Mouse (Mus musculus) kidney, postnatal 25 days (tissue): ENCODE results near the gene Jund.

Experiments
- DNase-seq, 2 experiments: peaks; one replicate each; pipeline ENCODE4 v3.0.0; 2021; ENCODE audit warnings: mixed read lengths in 2 of 2

Gene Jund

DNA sequence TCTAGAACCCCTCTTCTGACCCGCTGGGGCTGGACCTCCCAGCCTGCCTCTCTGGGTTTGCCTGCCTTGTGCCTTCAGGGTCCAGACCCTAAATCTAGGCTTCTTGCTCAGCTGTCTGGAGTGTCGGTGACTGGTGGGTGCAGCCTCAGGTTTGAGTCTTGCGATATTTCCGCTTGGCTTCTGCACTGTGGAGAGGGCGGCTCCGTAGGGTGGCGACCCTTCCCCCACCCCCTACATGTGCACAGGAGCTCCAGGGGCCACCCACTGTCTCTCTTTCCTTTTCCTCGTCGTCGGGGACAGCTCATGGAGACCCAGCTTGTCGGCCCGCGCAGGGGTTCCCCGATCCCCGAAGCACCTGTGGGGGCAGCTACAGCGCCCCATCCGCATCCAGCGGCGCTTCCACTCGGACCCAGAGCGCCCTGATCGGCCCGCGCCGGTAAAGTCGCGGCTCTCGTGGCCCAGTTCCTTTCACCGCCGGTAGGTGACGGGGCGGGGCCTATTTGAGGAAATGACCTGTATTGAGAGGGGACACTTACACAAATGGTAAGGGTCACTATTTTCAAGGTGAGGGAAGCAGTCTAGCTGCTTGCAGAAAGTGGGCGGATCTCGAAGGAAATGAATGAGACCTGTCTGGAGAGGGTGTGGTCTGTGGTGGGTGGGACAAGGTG lies 31.2 kb downstream of the Jund start:
- DNase-seq, result peak in 1 of 2 experiments; percentile 57

DNA sequence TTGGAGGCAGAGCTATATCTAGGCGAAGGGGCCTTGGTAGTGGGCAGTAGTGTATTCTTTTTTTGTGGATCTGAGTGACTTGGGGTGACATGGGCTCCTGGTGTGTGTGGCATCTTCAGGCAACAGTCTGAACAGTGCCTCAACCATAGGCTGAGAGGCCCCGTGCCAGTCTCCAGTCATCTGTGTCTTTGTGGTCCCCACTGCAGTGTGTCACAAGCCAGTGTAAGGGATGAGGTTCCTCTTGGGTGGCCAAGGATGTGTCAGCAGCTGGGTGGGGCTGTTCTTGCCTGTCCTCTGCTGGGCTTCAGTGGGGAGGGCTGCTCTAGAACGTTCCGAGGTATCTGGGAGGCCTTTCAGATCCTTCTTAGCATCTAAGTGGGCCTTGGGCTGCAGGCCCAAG lies 32.2 kb downstream of the Jund start:
- peak in 1 of 2 experiments; percentile 33 for DNase-seq

DNA sequence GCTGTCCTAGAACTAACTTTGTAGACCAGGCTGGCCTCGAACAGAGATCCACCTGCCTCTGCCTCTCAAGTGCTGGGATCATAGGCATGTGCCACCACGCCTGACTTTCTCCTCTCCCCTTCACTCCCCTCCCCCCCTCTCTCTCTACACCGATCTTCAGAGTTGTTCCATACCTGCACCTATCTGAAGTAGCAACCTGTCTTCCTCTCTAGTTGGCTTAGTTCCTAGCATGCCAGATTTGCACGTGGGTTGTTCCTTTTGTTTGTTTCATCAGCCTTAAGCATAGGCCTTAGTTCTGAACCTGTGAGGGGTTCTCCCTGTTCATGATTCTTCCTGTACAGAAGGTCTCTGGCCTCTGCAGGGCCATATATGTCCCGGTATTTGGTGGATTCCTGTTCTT lies 39.0 kb downstream of the Jund start:
- DNase-seq, result peak in 1 of 2 experiments; percentile 22

DNA sequence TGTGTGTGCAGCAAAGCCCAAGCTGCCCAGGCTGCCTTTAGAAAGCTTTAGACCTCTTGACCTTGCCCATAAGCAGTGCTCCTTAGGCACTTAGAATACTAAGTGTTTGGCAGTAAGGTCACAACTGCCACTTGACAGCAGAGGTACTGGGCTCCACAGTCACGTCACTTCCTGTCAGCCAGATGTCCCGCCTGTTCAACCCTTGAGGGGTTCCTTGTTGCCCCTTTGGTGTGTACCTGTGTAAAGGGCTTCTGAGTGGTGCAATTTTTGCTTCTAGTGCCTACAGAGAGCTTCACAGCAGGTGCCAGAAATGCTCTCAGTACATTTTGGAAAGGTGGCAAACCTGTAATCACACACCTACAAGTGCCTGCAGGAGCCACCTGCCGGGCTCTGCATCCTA lies 39.5 kb downstream of the Jund start:
- peak in 1 of 2 experiments; percentile 23 for DNase-seq

DNA sequence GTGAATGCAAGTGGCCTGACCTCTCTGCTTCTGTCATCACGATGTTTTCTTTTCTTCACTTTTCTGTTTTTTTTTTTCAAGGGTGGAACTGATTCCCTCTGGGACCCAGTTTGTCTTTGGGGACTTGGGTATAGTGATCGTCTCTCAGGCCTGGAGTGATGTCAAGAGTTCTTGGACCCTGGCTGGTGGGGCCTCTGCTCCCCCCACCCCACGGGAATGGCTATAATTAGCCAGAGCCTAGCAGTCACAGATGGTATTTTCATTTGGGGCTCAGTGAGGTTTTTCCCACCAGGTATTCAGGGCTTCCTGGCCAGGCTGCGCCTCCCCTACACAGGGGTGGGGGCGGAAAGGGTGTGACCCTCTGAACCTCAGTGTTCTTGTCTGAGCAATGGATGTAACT lies 42.9 kb downstream of the Jund start:
- DNase-seq, result peak in 1 of 2 experiments; percentile 22

DNA sequence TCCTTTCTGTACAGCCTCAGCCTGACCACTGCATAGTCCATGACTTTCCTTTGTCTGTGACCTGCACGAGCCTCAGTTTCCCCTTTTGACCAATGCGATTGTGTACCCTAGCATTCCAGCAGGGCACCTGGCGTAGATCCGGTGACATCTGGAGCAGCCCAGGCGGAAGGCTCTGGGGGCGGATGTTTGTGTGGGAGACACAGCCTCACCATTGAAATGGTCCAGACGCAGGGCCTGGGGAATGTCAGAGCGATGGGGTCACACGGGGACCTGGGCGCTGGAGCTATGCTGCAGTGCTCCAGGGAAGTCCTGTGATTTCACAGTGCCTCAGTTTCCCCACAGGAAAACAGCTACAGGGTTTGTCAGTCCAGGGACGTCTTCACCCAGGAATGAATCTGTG lies 43.4 kb downstream of the Jund start:
- DNase-seq, result peak in 1 of 2 experiments; percentile 35

DNA sequence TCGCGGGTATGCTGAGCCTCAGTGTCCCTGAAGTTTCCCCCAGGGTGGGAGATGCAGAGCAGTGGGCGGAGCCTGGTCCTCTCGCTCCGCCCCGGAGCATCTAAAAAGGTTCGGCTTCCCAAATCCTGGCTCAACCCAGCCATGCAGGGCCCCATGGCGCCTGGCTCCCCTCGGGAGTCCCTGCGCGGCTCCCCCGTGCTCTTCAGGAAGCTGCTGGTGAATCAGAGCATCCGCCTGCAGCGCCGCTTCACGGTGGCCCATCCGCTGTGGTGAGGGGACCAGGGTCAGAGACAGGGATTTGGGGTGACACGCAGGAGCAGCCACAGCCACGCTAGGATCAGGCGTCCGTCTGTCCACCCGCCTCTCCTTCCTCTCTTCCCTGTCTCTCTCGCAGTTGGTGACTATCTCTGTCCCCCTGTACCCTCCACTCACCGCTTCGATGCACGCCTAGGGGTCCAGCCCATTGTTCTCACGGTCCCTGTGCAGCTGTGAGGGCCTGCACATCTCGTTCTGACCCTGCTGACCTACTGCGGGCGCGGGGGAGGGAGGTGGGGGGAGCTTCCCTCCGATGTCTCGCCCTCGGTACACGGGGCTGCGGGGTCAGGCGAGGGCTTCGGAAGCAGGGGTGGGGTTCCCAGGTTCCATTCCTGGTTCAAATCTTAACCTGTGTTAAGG lies 44.4 kb downstream of the Jund start:
- peak in 1 of 2 experiments; percentile 67 for DNase-seq

- peak; percentile 92 to 95 for DNase-seq
These were observed 45.2 kb downstream of the Jund start for GRCm38 (mm10) chr8:70743656-70744590.

- DNase-seq, result peak in 1 of 2 experiments; percentile 47
These were observed 46.1 kb downstream of the Jund start for GRCm38 (mm10) chr8:70744806-70745205.

GRCm38 (mm10) chr8:70745691-70746220 lies 47.0 kb downstream of the Jund start:
- peak in 1 of 2 experiments; percentile 40 for DNase-seq

DNA sequence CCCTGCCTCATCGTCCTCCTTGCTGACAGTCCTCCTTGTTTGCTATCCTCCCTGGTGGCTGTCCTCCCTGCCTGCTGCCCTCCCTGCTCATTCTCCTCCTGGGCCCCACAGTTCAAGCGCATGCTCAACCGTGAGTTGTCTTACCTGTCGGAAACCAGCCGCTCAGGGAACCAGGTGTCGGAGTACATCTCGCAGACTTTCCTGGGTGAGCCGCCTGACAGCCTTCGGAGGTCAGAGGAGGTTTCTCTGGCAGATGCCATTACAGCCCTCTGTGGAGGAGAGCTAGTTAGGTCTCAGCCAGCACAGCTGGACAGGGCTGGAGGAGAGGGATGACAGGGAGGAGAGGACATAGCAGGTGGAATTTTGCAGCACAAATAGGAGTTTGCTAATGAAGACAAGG lies 47.9 kb downstream of the Jund start:
- peak in 1 of 2 experiments; percentile 36 for DNase-seq

DNA sequence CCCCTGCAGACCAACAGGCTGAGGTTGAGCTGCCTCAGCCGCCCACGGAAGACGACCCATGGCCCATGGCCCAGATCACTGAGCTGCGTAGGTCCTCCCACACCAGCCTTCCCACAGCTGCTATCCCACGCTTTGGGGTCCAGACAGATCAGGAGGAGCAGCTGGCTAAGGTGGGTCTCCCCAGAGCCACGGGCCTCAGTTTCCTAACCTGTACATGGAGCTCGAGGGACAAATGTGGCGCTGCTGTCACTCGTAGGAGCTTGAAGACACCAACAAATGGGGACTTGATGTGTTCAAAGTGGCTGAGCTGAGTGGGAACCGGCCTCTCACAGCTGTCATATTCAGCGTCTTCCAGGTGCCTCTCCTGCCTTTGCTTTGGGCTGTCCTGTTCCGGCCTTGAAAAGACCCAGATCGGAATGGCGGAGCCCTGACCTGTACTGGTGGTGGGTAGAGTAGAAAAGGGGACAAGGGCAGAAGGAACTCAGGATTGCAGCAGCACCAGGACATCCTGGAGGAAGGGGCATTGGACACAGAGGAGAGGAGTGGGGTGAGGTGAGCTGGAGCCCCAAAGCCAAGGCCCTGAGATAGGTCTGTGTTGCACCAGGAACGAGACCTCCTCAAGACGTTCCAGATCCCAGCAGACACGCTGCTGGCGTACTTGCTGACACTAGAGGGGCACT lies 48.6 kb downstream of the Jund start:
- peak in 1 of 2 experiments; percentile 34 for DNase-seq

GRCm38 (mm10) chr8:70748246-70749096 lies 49.7 kb downstream of the Jund start:
- DNase-seq, result peak in 1 of 2 experiments; percentile 40

DNA sequence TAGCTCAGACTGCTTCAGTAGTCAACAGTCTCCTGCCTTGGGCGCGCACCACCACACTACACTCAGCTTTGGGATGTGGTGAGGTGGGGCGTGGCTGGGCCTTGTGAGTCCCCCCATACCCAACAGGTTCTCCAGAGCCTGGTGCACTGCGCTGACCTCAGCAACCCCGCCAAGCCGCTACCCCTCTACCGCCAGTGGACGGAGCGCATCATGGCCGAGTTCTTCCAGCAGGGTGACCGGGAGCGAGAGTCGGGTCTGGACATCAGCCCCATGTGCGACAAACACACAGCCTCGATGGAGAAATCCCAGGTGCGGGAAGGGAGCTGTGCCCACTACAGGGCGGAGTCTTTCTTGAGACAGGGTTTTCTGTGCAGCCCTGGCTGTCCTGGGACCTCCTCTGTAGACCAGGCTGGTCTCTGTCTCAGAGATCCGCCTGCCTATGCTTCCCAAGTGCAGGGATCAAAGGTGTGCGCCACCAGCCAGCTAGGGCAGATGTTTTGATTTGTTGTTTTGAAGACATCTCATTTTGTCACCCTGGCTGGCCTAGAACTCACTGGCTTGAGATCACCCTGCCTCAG lies 50.4 kb downstream of the Jund start:
- DNase-seq, result peak in 1 of 2 experiments; percentile 33
